Mouse (Mus musculus): ENCODE results near the gene Psme1. TPM values are rescaled to one million over a fixed set of nuclear protein-coding genes. Genes with fewer than 3 reads are reported as not detected.

The Psme1 gene
- polyA plus RNA-seq, 1 experiment from 2014 or later: 217 TPM

DNA sequence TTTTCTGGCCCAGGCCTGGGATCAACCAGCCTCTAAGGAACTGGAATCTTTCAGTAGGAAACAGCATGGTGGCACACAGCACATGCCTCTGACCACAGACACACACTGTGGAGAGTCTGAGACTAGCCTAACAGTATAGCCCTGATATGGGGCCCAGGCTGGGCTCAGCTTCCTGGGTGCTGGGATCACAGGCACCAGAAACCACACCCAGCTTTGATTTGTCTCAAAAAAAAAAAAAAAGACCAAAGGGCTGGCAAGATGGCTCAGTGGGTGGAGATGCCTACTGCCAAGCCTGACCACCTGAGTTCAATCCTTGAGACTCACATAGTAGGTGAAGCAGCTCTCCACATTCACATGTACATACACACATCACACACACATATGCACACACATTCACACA lies 23.3 kb upstream of the Psme1 start:
- H3K4me2 ChIP-seq (ENCODE audit: low read depth, low read length): no peak overlapping the region
- H3K9ac ChIP-seq (ENCODE audit: low read depth, low read length): no peak overlapping the region
- H3K27ac ChIP-seq (ENCODE audit: low read length): no peak overlapping the region
- no peak overlapping the region for H3K4me3 ChIP-seq (ENCODE audit: low read length)
- ATAC-seq: no peak
- H3K36me3 ChIP-seq (ENCODE audit: control insufficient read depth, insufficient read depth, low read length): no peaks in the 10 kb centered on the region
- H3K27me3 ChIP-seq (replicated peaks; ENCODE audit: control insufficient read depth, insufficient read depth, low read length): no peaks in the 10 kb centered on the region
- peaks cover 6% of the 10 kb centered on the region; the same call in 1 of the 2 replicates for H3K4me1 ChIP-seq (ENCODE audit: control insufficient read depth, insufficient read depth, low read length)
- no peaks in the 10 kb centered on the region for H3K9me3 ChIP-seq (ENCODE audit: control insufficient read depth, low read length)

DNA sequence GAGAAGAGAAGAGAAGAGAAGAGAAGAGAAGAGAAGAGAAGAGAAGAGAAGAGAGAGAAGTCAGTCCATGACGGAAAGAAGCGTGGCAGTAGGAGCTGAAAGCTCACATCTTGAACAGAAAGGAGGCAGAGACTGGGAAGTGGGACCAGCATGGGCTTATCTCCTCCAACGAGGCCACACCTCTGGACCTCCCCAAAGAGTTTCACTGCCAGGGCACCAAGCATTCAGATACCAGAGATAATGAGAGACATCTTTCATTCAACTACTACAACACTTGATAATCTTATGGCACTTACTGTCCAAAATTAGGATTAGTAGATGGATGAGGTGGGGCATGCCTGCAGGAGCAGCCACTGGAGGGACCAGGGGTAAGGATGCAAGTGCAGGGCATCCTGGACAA lies 22.1 kb upstream of the Psme1 start:
- no peak overlapping the region for H3K4me3 ChIP-seq (ENCODE audit: low read length)

DNA sequence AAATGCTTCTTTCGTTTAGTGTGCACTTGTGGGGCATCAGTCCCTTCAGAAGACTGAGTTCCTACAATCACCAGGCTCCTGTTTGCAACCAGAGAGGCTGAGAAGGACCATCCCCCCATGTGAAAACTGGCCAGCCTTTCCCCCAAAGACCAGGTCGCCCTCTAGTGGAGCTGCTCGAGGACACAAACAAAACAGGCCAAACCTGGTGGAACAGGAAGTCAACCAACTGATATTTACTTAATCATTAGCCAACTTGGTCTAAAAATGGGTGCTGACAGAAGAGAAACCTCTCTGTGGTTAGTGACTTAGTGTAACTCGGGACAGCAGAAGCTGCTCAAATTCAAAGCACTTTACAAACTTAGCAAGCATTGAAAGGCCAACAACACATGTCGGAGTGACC lies 20.9 kb upstream of the Psme1 start:
- WGBS: 20% methylated on average over 5 of the region's 5 CpGs
- no peaks in the 10 kb centered on the region for H3K9me3 ChIP-seq (ENCODE audit: control insufficient read depth, low read length)
- ATAC-seq: no peak
- 0 out of 2 replicates have a peak overlapping the region, but pooled peaks have one; percentile 1 for H3K4me2 ChIP-seq (ENCODE audit: low read depth, low read length)
- no peak overlapping the region for H3K4me3 ChIP-seq (ENCODE audit: low read length)
- no peak overlapping the region for H3K9ac ChIP-seq (ENCODE audit: low read depth, low read length)
- no peaks in the 10 kb centered on the region for H3K27me3 ChIP-seq (replicated peaks; ENCODE audit: control insufficient read depth, insufficient read depth, low read length)
- peaks cover 16% of the 10 kb centered on the region for H3K4me1 ChIP-seq (ENCODE audit: control insufficient read depth, insufficient read depth, low read length)
- H3K27ac ChIP-seq (ENCODE audit: low read length): peak overlapping the region; percentile 67
- no peaks in the 10 kb centered on the region for H3K36me3 ChIP-seq (ENCODE audit: control insufficient read depth, insufficient read depth, low read length)

More for the DNA sequence above, 22.1 kb upstream of the Psme1 start:
- Histone ChIP-seq H3K27me3 (replicated peaks; ENCODE audit: control insufficient read depth, insufficient read depth, low read length) (no peaks in the 10 kb centered on the region), H3K9me3 (ENCODE audit: control insufficient read depth, low read length) (no peaks in the 10 kb centered on the region), H3K36me3 (ENCODE audit: control insufficient read depth, insufficient read depth, low read length) (no peaks in the 10 kb centered on the region), H3K4me2 (ENCODE audit: low read depth, low read length) (no peak overlapping the region), H3K27ac (ENCODE audit: low read length) (no peak overlapping the region), H3K9ac (ENCODE audit: low read depth, low read length) (no peak overlapping the region), H3K4me1 (ENCODE audit: control insufficient read depth, insufficient read depth, low read length) (peaks cover 6% of the 10 kb centered on the region; the same call in 1 of the 2 replicates)
- ATAC-seq: no peak
- 82% methylated on average over 3 of the region's 3 CpGs for WGBS

DNA sequence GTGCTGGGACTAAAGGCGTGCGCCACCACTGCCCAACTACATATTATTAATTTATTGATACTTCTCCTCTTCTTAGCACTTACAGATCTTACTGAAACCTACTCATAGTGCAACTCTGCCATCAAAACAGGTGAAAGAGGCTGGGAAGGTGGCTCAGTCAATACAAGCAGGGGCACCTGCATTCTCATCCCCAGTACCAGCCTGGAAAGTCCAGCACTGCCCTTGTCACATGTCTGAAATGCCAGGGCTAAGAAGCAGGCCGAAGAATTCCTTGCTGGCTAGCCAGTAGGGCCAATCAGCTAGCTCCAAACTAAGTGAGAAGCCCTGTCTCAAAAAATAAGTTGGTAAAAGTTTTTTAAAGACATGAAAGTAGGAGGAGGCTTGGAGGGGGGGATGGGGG lies 20.3 kb upstream of the Psme1 start:
- H3K4me3 ChIP-seq (ENCODE audit: low read length): no peak overlapping the region
- H3K9ac ChIP-seq (ENCODE audit: low read depth, low read length): no peak overlapping the region
- peaks cover 17% of the 10 kb centered on the region for H3K4me1 ChIP-seq (ENCODE audit: control insufficient read depth, insufficient read depth, low read length)
- H3K27me3 ChIP-seq (replicated peaks; ENCODE audit: control insufficient read depth, insufficient read depth, low read length): no peaks in the 10 kb centered on the region
- no peaks in the 10 kb centered on the region for H3K36me3 ChIP-seq (ENCODE audit: control insufficient read depth, insufficient read depth, low read length)
- H3K4me2 ChIP-seq (ENCODE audit: low read depth, low read length): no peak overlapping the region
- no peak for ATAC-seq
- WGBS: 84% methylated on average over 3 of the region's 3 CpGs
- peak overlapping the region; percentile 67 for H3K27ac ChIP-seq (ENCODE audit: low read length)
- no peaks in the 10 kb centered on the region for H3K9me3 ChIP-seq (ENCODE audit: control insufficient read depth, low read length)

DNA sequence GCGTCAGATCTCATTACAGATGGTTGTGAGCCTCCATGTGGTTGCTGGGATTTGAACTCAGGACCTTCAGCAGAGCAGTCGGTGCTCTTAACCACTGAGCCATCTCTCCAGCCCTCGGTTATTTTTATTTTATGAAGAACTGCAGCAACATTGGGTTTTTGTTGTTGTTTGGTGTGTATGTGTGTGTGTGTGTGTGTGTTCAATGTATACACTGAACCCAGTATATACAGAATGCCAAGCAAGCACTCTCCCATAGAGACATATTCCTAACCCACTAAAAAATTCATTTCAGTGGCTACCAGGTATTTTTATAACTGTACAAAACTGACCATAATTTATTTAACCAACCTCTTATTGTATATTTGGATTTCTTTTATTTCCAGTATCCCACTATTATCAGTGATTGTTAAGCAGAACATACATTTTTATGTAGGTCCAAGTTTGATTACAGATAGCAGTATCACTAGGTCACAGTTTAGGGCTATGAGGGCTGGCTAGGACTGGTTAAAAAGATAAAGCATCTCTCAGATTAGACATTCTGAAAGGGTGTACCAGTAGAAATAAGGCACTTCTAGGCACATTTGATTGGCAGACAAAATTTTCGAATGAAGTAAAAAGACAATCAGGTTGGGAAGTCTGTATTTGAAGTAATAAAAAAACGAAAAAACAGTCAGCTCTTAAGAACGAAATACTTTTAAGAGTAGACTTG lies 19.0 kb upstream of the Psme1 start:
- Histone ChIP-seq H3K4me3 (ENCODE audit: low read length) (no peak overlapping the region; the same call in 1 of the 2 replicates), H3K9ac (ENCODE audit: low read depth, low read length) (no peak overlapping the region), H3K36me3 (ENCODE audit: control insufficient read depth, insufficient read depth, low read length) (0 out of 2 replicates have a peak, but pooled peaks cover 2% of the 10 kb centered on the region), H3K4me1 (ENCODE audit: control insufficient read depth, insufficient read depth, low read length) (peaks cover 17% of the 10 kb centered on the region), H3K9me3 (ENCODE audit: control insufficient read depth, low read length) (no peaks in the 10 kb centered on the region), H3K27ac (ENCODE audit: low read length) (no peak overlapping the region), H3K27me3 (replicated peaks; ENCODE audit: control insufficient read depth, insufficient read depth, low read length) (no peaks in the 10 kb centered on the region), H3K4me2 (ENCODE audit: low read depth, low read length) (peak overlapping the region; percentile 65)
- 51% methylated on average over 6 of the region's 6 CpGs for WGBS
- no peak for ATAC-seq

DNA sequence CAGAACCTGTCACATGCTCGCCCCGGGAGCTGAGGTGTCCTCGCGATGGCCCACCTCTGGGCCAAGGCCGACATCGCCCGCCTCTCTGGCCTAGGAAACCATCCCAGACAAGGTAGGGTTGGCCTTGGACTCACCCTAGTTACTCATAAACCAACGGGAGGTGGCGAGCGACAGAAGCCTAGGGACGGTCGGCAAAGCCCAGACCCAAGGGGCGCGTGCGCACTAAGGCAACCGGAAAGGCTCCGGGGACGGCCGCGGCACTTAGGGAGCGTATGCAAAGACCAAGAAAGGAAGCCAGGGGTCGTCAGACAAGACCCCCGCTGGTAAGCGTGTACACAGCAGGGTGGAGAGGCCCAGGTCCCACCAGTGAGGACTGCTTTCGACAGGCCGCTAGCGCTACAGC lies 18.1 kb upstream of the Psme1 start, which contains the start of gene Dcaf11:
Gene Dcaf11, plus strand, starts transcription at position 208 of the 403 bp plus-strand sequence.
- Histone ChIP-seq H3K4me1 (ENCODE audit: control insufficient read depth, insufficient read depth, low read length) (peaks cover 14% of the 10 kb centered on the region), H3K27me3 (replicated peaks; ENCODE audit: control insufficient read depth, insufficient read depth, low read length) (no peaks in the 10 kb centered on the region)
- peak; percentile 87 for ATAC-seq

DNA sequence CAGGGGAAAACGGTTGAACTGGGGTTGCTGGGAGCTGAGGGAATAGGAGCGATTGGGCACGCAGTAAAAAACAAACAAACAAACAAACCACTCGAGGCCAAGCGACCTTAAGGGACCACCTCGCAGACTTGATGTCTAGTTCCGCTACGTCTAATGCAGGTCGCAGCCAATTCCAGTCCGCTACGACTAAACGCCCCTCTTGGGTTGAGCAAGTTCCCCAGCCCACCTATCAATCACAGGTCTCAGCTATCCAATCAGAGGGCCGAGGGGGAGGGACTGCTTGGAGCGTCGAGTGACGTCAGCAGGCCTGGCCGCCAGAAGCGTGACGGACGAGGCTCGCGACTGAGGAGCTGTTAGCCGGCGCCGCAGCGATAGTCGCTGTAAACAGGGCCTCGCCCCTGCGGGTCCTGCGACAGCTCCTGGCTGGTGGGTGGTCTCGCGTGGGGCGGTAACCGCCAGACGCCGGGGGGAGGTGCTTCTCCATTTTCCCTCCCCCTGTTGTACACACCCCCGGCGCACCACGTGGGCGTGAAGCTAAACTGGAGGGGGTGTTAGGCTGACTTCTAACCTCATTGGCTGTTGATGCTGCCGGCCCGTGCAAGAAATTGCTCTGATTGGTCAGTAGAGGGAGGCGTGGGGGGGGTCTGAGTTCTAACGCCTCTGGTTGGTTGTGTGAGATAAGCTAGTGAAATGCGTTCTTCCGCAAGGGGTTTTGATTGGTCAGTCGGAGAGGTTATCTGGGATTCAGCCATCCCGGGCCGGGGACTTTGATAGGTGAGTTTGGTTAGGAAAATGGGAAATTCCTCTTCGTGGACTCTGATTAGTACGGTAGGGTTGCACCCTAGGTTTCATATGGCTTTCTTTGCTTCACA lies 17.5 kb upstream of the Psme1 start, which contains the start of gene A730061H03Rik:
Gene A730061H03Rik, minus strand, starts transcription at position 205 of the 872 bp plus-strand sequence.
- Histone ChIP-seq H3K4me2 (ENCODE audit: low read depth, low read length) (peak within 1 kb of the TSS; percentile 83), H3K27ac (ENCODE audit: low read length) (peak within 1 kb of the TSS; percentile 98), H3K4me1 (ENCODE audit: control insufficient read depth, insufficient read depth, low read length) (peaks cover 14% of the 10 kb centered on the region), H3K9me3 (ENCODE audit: control insufficient read depth, low read length) (no peaks in the 10 kb centered on the region), H3K27me3 (replicated peaks; ENCODE audit: control insufficient read depth, insufficient read depth, low read length) (no peaks in the 10 kb centered on the region), H3K36me3 (ENCODE audit: control insufficient read depth, insufficient read depth, low read length) (peaks cover 9% of the 10 kb centered on the region; the same call in 1 of the 2 replicates), H3K9ac (ENCODE audit: low read depth, low read length) (peak within 1 kb of the TSS; percentile 80), H3K4me3 (ENCODE audit: low read length) (peak within 1 kb of the TSS; percentile 71)
- under 1% methylated on average over 51 of the region's 51 CpGs for WGBS
- ATAC-seq: peak; percentile 94

More for the DNA sequence above, 18.1 kb upstream of the Psme1 start, which contains the start of gene Dcaf11:
- Histone ChIP-seq H3K4me3 (ENCODE audit: low read length) (peak within 1 kb of the TSS; percentile 71), H3K9ac (ENCODE audit: low read depth, low read length) (peak within 1 kb of the TSS; percentile 80), H3K36me3 (ENCODE audit: control insufficient read depth, insufficient read depth, low read length) (peaks cover 6% of the 10 kb centered on the region; the same call in 1 of the 2 replicates), H3K4me2 (ENCODE audit: low read depth, low read length) (peak within 1 kb of the TSS; percentile 83), H3K27ac (ENCODE audit: low read length) (peak within 1 kb of the TSS; percentile 98), H3K9me3 (ENCODE audit: control insufficient read depth, low read length) (no peaks in the 10 kb centered on the region)
- WGBS: 0% methylated on average over 27 of the region's 27 CpGs

DNA sequence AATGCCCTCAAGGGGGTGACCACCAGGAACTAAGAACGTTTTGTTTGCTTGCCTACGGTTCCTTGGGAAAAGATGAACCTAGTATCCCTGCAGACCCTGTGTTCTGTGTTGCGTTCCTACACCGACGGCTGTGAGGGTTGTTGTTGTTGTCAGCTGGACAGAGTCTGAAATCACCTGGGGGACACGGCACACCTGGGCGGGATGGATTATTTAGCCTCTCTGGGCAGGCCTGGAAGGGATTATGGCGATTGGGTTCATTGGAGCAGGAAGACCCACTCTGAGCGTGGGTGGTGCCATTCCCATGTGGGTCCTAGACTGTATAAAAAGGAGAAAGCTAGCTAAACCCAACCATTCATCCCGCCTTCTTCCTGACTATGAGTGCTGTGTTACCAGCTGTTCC lies 16.1 kb upstream of the Psme1 start:
- Histone ChIP-seq H3K9ac (ENCODE audit: low read depth, low read length) (no peak overlapping the region), H3K9me3 (ENCODE audit: control insufficient read depth, low read length) (no peaks in the 10 kb centered on the region), H3K27me3 (replicated peaks; ENCODE audit: control insufficient read depth, insufficient read depth, low read length) (no peaks in the 10 kb centered on the region), H3K27ac (ENCODE audit: low read length) (no peak overlapping the region), H3K4me2 (ENCODE audit: low read depth, low read length) (no peak overlapping the region), H3K4me3 (ENCODE audit: low read length) (no peak overlapping the region), H3K4me1 (ENCODE audit: control insufficient read depth, insufficient read depth, low read length) (peaks cover 11% of the 10 kb centered on the region), H3K36me3 (ENCODE audit: control insufficient read depth, insufficient read depth, low read length) (peaks cover 15% of the 10 kb centered on the region; the same call in 1 of the 2 replicates)
- WGBS: 80% methylated on average over 10 of the region's 10 CpGs
- no peak for ATAC-seq

DNA sequence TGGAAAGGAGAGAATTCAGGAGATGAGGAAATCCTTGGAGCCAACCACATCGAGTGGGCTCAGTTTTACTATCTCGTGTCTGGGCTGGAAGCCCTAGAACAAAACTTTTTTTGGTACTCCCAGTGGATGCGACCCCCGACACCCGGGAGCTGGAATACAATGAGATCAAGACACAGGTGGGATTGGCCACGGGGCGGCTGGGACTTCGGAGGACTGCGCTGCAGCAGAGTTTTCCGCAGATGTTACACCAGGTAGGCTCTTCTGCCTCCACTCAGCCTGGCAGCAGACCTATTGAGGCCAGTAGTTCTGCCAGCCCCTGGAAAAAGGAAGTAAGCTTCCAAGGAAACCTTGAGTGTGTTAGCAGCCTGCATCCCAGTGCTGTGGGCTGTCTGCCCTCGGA lies 14.7 kb upstream of the Psme1 start:
- Histone ChIP-seq H3K4me2 (ENCODE audit: low read depth, low read length) (no peak overlapping the region), H3K9ac (ENCODE audit: low read depth, low read length) (no peak overlapping the region), H3K4me1 (ENCODE audit: control insufficient read depth, insufficient read depth, low read length) (peaks cover 11% of the 10 kb centered on the region), H3K4me3 (ENCODE audit: low read length) (no peak overlapping the region), H3K27me3 (replicated peaks; ENCODE audit: control insufficient read depth, insufficient read depth, low read length) (no peaks in the 10 kb centered on the region), H3K9me3 (ENCODE audit: control insufficient read depth, low read length) (no peaks in the 10 kb centered on the region), H3K27ac (ENCODE audit: low read length) (no peak overlapping the region), H3K36me3 (ENCODE audit: control insufficient read depth, insufficient read depth, low read length) (peaks cover 15% of the 10 kb centered on the region; the same call in 1 of the 2 replicates)
- WGBS: 93% methylated on average over 11 of the region's 11 CpGs
- no peak for ATAC-seq

All from intestine, embryonic 16.5 days (tissue).